Mouse (Mus musculus) left cerebral cortex, adult 2 months (tissue): Measurements from ENCODE around the gene Ric8a. TPM values are rescaled to one million over a fixed set of nuclear protein-coding genes. Genes with fewer than 3 reads are reported as not detected.

Source experiments
- DNase-seq, 2 experiments: peaks; one replicate each; pipeline ENCODE4 v3.0.0; 2021 to 2022; ENCODE audit warnings: low spot score in 2 of 2, mixed read lengths in 1 of 2; ENCODE audit errors: extremely low spot score in 1 of 2
- H3K27ac ChIP-seq: fragments of 200-600 bp; 2 replicates; pipeline ENCODE4 v1.8.1; 2022
- H3K4me3 ChIP-seq: fragments of 200-600 bp; 2 replicates; pipeline ENCODE4 v1.8.1; 2022
- CTCF ChIP-seq: fragments of 200-600 bp; IDR thresholded peaks from 2 replicates; pipeline ENCODE4 v1.8.1; 2022; ENCODE audit warnings: antibody characterized with exemption, mild to moderate bottlenecking, moderate library complexity
- intact Hi-C: fragments of 180-260 bp; cut with DNase I; formaldehyde crosslinking; loops from one replicate; pipeline ENCODE4 v1.15.1; 2025
- total RNA-seq, 2 experiments: library from RNA; stranded (reverse); gene quantifications; 2 replicates each; pipeline ENCODE4 v1.2.3; 2021

Ric8a gene
- total RNA-seq, 2 experiments from 2014 or later = 62.1 to 74.2 TPM

DNA sequence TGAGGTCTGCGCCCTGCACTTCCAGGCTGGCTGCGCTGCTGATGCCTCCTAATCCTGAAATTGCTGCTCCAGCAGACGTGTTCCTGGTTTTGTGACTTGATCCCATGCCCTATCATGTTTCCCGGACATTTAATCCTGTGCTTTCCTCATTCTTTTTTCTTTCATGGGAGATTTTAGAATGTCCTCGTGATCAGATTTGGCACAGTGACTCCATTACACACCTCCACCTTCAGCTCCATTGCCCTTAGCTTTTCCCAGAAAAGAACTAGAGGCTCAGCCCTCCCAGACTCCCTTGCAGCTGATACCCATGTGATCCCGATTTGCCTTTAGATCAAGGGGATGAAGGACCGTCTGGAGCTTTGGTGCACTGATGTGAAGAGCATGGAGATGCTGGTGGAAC, 41.1 kb downstream of the Ric8a start:
- Histone ChIP-seq H3K27ac (no peak overlapping the region), H3K4me3 (no peak overlapping the region)
- no peak for TF ChIP-seq CTCF
- intact Hi-C loops = no loop called here
- no peak for DNase-seq

DNA sequence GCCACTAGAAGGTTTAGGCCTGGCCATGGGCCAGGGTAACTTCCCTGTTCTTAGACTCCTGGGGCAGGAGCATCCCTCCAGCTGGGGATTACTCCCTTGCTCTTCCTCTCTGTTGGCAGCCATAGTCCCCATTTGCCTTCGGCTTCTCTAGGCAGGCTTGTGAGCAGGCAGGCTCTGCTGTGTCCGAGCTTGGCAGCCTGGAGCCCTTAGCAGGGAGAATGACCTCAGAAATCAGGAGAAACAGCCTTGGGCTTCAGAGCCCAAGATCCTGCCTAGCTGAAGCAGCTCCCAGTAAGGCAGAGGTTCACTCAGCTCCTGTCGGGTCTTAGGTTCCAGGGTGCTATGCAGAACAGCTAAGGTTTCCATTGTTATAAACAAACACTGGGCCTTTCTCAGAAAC, 42.4 kb downstream of the Ric8a start:
- intact Hi-C loops = no loop called here
- H3K27ac ChIP-seq = no peak overlapping the region
- no peak for TF ChIP-seq CTCF
- DNase-seq = no peak
- H3K4me3 ChIP-seq = no peak overlapping the region

DNA sequence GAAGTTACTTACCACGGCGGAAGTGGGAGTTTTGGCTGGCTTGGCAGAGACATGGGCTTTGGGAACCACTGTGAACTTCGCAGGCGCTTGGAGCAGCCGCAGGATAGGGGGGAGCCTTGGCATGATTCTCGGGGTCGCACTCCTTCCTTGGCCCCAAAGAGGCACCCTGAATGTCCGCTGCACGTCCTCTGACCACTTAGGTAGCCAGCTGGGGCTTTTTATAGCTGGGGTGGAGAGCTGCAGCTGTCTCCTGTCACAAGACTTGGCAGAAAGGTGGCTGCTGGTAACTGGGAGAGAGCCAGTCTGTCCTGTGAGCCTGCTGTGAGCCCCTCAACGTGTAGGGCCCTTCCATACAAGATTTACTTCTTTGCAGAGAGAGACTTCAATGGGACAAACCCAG, 43.5 kb downstream of the Ric8a start, which contains the start of gene Cox8b:
Cox8b (minus strand) TSS at position 227 of the 400 bp plus-strand sequence.
- intact Hi-C loops = loop anchor here (5.0 kb wide), 1 partner anchor 823 kb away; no protein-coding TSS in a partner anchor
- TF ChIP-seq CTCF = no peak
- DNase-seq = no peak
- H3K27ac ChIP-seq = no peak within 1 kb of the TSS
- no peak within 1 kb of the TSS for H3K4me3 ChIP-seq

DNA sequence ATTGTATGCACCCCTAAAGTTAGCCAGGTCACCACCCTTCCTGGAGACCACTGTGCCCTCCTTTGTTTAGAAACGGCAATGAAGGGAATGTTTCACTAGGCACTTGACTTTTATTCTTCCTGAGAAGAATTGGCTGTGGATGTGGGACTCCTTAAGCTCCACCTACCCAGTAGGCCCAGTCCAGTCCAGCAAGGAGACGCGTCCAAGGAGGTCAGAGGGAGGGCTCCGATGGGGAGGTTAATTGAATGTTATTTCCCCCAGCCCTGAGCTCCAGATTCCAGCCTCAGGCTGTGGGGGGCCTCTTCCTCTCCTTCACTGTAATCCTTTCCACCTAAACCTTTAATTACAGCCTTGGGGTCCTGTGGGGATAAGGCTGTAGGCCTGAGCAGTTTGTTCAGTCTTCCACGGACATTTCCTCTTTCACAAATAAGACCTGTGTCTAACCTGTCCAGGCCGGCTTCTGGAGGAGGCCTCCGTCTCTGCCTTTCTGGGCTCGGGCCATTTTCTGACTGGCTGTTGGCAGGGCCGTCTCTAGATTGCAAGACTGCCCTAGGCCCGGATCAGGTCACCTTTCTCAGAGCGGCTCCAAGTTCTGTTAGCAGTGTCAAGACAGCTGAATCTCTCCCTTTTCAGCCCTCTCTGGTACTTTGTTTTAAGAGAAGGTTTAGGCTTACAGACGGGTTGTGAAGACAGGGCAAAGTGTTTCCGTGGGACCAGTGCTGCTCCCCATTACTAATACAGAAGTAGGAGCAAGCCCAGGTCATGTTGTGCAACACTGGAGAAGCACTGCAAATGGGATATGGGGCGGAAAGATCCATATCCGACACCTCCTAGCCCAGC, 45.5 kb downstream of the Ric8a start:
- Histone ChIP-seq H3K27ac (no peak overlapping the region), H3K4me3 (no peak overlapping the region)
- intact Hi-C loops = loop anchor here (5.0 kb wide), 1 partner anchor 825 kb away; no protein-coding TSS in a partner anchor
- no peak for DNase-seq
- TF ChIP-seq CTCF = no peak

DNA sequence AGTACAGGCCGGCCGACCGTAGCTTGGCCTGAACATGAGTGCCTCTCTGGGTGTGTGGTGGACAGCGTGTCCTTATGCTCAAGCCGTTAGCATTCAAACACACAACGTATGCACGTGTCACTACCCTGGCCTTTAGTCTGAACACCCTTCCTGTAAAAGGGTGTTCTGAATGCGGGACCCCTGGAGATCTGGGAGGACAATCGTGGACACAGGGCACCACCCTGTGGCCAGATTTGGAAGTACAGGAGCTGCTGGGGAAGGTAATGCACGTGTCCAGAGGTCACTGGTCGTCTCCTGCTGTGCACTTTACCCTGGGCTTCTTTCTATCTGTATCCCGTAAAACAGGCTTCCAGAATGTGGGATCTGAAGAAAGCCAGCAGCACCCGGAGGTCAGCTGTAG, 46.5 kb downstream of the Ric8a start:
- TF ChIP-seq CTCF = peak; percentile 98
- no peak overlapping the region for H3K4me3 ChIP-seq
- no peak overlapping the region for H3K27ac ChIP-seq
- intact Hi-C loops = loop anchor here (1.0 to 5.0 kb wide), 2 partner anchors 59 to 826 kb away; no protein-coding TSS in a partner anchor
- DNase-seq = peak; percentile 66 to 82

DNA sequence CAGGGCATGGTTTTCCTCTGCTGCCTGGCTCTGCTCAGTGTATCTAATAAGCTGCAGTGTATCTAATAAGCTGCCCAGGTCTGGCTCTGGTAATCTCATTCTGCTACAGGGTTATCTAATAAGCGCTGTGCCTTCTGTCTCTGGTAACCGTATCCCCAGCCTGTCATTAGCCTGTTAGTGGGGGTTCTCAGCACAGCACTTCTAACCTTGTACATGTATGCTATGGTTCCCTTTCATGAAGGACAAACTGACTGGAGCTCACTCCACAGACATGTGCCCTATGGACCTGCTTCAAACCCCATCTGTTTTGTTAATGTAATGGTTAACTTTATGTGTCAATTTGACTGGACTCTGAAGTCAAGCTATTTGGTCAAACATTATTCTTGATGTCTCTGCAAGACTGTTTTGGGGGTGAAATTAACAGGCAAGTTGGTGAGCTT, 48.9 kb downstream of the Ric8a start:
- no peak for TF ChIP-seq CTCF
- no peak overlapping the region for H3K27ac ChIP-seq
- DNase-seq = no peak
- intact Hi-C loops = loop anchor here (5.0 kb wide), 2 partner anchors 52 to 272 kb away; partner anchors contain the start of genes Gm45717 and Ifitm2
- H3K4me3 ChIP-seq = no peak overlapping the region

DNA sequence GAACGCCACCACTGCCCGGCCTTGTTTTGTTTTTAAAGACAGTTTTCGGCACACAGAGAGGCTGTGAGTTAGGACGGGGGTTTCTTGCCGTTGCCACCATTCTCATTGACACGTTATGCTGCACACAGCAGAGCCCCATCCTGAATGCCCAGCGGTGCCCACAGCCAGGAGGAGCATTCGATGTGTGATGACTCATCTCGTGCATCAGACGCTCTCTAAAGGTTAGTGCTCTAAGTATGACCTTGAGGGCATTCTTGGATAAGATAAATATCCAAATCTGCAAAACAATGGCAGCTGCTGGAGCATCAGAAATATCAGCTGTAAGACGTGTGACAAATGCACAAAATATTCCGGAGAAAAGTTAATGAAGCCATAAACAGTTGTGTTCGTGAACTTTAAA, 50.4 kb downstream of the Ric8a start:
- intact Hi-C loops = loop anchor here (5.0 kb wide), 2 partner anchors 50 to 270 kb away; partner anchors contain the start of genes Gm45717 and Ifitm2
- no peak for TF ChIP-seq CTCF
- H3K4me3 ChIP-seq = no peak overlapping the region
- no peak for DNase-seq
- H3K27ac ChIP-seq = no peak overlapping the region

DNA sequence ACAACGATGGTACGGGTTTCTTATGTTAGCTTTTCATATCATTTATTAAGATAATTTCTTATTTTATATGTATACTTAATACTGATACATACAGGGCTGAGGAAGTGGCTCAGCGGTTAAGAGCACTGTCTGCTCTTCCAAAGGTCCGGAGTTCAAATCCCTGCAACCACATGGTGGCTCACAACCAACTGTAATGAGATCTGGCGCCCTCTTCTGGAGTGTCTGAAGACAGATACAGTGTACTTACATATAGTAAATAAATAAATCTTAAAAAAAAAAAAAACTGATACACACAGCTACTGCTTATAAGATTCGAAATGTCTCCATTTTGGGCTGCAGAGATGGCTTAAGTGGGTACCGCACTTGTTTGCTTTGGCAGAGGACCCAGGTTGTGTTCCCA, 50.9 kb downstream of the Ric8a start:
- no peak for DNase-seq
- peak; percentile 19 for TF ChIP-seq CTCF
- Histone ChIP-seq H3K4me3 (no peak overlapping the region), H3K27ac (no peak overlapping the region)
- intact Hi-C loops = loop anchor here (1.0 to 5.0 kb wide), 3 partner anchors 50 to 270 kb away; partner anchors contain the start of genes Gm45717 and Ifitm2

DNA sequence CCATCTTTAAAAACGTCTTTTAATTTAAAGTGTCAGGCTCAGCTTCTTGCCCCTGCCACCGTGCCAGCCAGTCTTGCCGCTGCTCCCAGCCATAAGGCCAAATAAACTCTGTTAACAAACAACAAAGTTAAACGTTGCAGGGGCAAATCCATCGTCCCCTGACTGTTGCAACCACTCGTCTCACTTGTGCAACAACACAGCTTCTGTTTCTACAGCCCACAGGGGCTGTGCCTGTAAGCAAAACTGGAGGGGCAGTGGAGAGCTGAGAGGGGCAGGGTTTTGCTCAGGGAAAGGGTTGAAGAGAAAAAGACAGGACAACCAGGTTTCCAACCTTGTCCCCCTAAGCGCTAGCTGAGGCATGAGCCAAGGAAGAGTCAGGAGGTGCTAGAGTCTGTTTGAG, 51.4 kb downstream of the Ric8a start:
- intact Hi-C loops = loop anchor here (1.0 to 5.0 kb wide), 3 partner anchors 49 to 269 kb away; partner anchors contain the start of genes Gm45717 and Ifitm2
- no peak for TF ChIP-seq CTCF
- Histone ChIP-seq H3K27ac (no peak overlapping the region), H3K4me3 (no peak overlapping the region)
- no peak for DNase-seq

DNA sequence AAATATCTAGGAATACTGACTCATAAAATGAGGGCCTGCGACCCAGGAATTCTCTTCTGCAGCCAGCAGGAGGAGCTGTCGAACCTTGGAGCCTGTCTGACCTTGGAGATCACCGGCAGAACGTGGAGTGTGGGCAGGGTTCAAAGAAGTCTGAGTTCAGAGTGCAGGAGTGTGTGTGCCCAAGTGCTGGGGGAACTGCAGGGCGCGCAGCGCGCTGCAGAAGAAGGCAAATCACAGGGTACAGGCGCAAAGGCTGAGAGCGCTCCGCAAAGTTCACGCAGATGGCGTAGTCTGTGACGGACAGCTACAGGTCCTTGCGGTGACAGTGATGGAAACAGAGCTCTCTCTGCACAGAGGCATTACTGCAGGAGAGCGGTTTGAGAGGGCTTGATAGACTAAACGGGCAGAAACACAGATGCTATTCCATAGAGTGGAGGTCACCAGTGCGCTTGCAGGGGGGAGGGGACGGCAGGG, 51.9 kb downstream of the Ric8a start:
- Histone ChIP-seq H3K27ac (no peak overlapping the region; the same call in 1 of the 2 replicates), H3K4me3 (peak overlapping the region; percentile 28)
- peak; percentile 83 for TF ChIP-seq CTCF
- intact Hi-C loops = loop anchor here (1.0 to 5.0 kb wide), 3 partner anchors 49 to 269 kb away; partner anchors contain the start of genes Gm45717 and Ifitm2
- peak; percentile 63 to 67 for DNase-seq

DNA sequence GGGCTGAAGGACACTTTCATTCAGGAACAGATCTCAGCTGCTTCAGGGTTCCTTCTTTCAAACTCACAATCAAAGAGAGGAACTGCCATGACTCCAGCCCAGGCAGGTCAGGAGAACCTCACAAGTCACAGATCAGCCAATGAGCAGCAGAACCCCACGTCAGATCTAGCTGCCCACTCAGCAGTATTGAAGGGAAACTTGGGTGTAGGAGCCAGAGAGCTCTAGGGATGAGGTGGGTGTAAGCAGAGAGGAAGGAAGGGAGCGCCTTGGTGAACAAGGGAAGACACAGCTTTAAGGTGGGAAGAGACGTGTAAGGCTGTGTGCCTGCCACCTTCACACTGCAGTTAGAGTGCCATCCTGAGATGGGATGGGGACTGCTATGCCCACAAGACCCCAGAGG, 55.5 kb downstream of the Ric8a start:
- DNase-seq = peak; percentile 28 to 41
- no peak overlapping the region for H3K4me3 ChIP-seq
- intact Hi-C loops = no loop called here
- no peak overlapping the region for H3K27ac ChIP-seq
- no peak for TF ChIP-seq CTCF

DNA sequence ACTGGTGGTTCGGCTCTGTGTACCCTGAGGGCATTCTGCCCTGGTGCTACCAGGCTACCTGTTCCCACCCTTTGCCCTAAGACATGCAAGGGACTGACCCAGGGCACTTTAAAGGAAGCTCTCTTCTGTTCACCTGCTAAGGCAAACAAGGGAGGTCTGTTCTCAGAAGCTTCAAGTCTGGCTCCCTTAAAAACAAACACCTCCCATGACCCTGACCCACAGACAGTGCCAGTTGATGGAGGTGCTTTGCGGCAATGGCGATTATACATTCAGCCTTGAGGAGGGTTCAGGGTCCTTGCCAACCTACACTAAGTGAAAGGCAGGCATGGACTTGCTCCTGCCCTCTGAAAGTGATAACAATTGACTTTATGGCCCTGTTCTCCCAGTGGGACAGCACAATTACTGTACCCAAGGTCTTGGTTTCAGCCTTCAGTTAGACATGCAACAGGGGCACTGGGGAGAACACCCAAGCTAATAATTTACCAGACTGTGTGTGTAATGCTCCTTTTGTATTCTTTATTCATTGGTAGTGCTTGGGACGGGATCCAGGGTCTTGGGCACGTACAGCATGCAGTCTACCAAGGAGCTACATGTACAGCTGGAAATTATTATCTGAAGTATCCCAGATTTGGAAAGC, 56.2 kb downstream of the Ric8a start:
- no peak overlapping the region for H3K4me3 ChIP-seq
- intact Hi-C loops = no loop called here
- no peak for TF ChIP-seq CTCF
- DNase-seq = no peak
- H3K27ac ChIP-seq = no peak overlapping the region

Other genes starting within 250 kb of the Ric8a start
- gene Olfr61, start 228.0 kb upstream of the Ric8a start, total RNA-seq = not detected
- not detected for gene Olfr53, start 210.5 kb upstream of the Ric8a start, total RNA-seq
- under 1 TPM; 0.05 to 0.09 TPM for gene Olfr539, start 197.0 kb upstream of the Ric8a start, total RNA-seq
- not detected for gene Olfr45, start 175.0 kb upstream of the Ric8a start, total RNA-seq
- not detected for gene Olfr541, start 159.7 kb upstream of the Ric8a start, total RNA-seq
- not detected for gene Cyp2e1, start 93.2 kb upstream of the Ric8a start, total RNA-seq
- under 1 TPM; 0.32 to 0.47 TPM for gene Syce1, start 69.1 kb upstream of the Ric8a start, total RNA-seq
- 10 to 100 TPM; 29.1 to 31.2 TPM for gene Zfp941, start 34.8 kb upstream of the Ric8a start, total RNA-seq
- gene Urah, start 21.9 kb upstream of the Ric8a start, total RNA-seq = 1 to 10 TPM; 3.9 to 5.9 TPM
- gene Scgb1c1, start 11.4 kb upstream of the Ric8a start, total RNA-seq = not detected
- gene Odf3, start 9.2 kb upstream of the Ric8a start, total RNA-seq = not detected
- 1 to 10 TPM; 1.5 to 2.6 TPM for gene Gm45785, start 626 bp upstream of the Ric8a start, total RNA-seq
- 10 to 100 TPM; 24.6 to 24.8 TPM for gene Bet1l, start 620 bp downstream of the Ric8a start, total RNA-seq
- gene Psmd13, start 25.0 kb downstream of the Ric8a start, total RNA-seq = 100 to 1,000 TPM; 101 to 107 TPM
- gene Sirt3, start 25.4 kb downstream of the Ric8a start, total RNA-seq = 10 to 100 TPM; 72.2 to 76.5 TPM
- 1 to 10 TPM in 1 of 2 experiments, not detected in 1; 2.0 TPM for gene Cox8b, start 43.5 kb downstream of the Ric8a start, total RNA-seq
- gene Nlrp6, start 63.9 kb downstream of the Ric8a start, total RNA-seq = 1 to 10 TPM in 1 of 2 experiments, under 1 TPM in 1; 0.68 to 1.2 TPM
- gene Pgghg, start 84.4 kb downstream of the Ric8a start, total RNA-seq = 1 to 10 TPM; 4.5 to 4.7 TPM
- gene Ifitm5, start 93.3 kb downstream of the Ric8a start, total RNA-seq = not detected
- gene Gm45717, start 99.0 kb downstream of the Ric8a start, total RNA-seq = not detected
- gene Ifitm2, start 99.0 kb downstream of the Ric8a start, total RNA-seq = 10 to 100 TPM; 10.8 to 17.7 TPM
- gene Ifitm1, start 110.3 kb downstream of the Ric8a start, total RNA-seq = 1 to 10 TPM; 3.7 to 5.8 TPM
- 10 to 100 TPM; 10.9 to 16.7 TPM for gene Ifitm3, start 153.8 kb downstream of the Ric8a start, total RNA-seq
- gene Ifitm6, start 161.0 kb downstream of the Ric8a start, total RNA-seq = under 1 TPM in 1 of 2 experiments, not detected in 1; 0.57 TPM
- gene Gm17387, start 172.2 kb downstream of the Ric8a start, total RNA-seq = not detected
- gene B4galnt4, start 204.1 kb downstream of the Ric8a start, total RNA-seq = 10 to 100 TPM; 87.4 to 95.9 TPM
- not detected for gene Pkp3, start 221.3 kb downstream of the Ric8a start, total RNA-seq
- 1 to 10 TPM; 1.7 to 3.4 TPM for gene Sigirr, start 243.6 kb downstream of the Ric8a start, total RNA-seq